Mouse (Mus musculus): ENCODE measurements at regions not wholly inside any gene's neighbourhood (a gene's known extent, or its start where the extent isn't known, plus 50 kb on each side); places are given as distances from the start of the nearest gene placed in this dataset.

GRCm38 (mm10) chr14:24731872-24732525 lies 245.1 kb downstream of the Rps24 start:
- DNase-seq (ENCODE audit: low read depth): no peak

GRCm38 (mm10) chr14:24733326-24733725 lies 246.4 kb downstream of the Rps24 start:
- DNase-seq (ENCODE audit: low read depth): peak; percentile 64

- peak; percentile 80 for DNase-seq (ENCODE audit: low read depth)
These were observed 251.9 kb downstream of the Rps24 start for GRCm38 (mm10) chr14:24738869-24739268.

GRCm38 (mm10) chr14:24744451-24744850 lies 257.5 kb downstream of the Rps24 start:
- DNase-seq (ENCODE audit: low read depth): no peak

- DNase-seq (ENCODE audit: low read depth): peak; percentile 13
These were observed 258.8 kb downstream of the Rps24 start for GRCm38 (mm10) chr14:24745730-24746129.

GRCm38 (mm10) chr14:24747471-24747795 lies 260.5 kb downstream of the Rps24 start:
- DNase-seq (ENCODE audit: low read depth): no peak

GRCm38 (mm10) chr14:24747796-24748496 lies 261.0 kb downstream of the Rps24 start:
- DNase-seq (ENCODE audit: low read depth): no peak

GRCm38 (mm10) chr14:24748497-24748862 lies 261.6 kb downstream of the Rps24 start:
- no peak for DNase-seq (ENCODE audit: low read depth)

- DNase-seq (ENCODE audit: low read depth): no peak
These were observed 262.4 kb downstream of the Rps24 start for GRCm38 (mm10) chr14:24749313-24749712.

- no peak for DNase-seq (ENCODE audit: low read depth)
These were observed 264.3 kb downstream of the Rps24 start for GRCm38 (mm10) chr14:24751227-24751626.

- no peak for DNase-seq (ENCODE audit: low read depth)
These were observed 267.8 kb downstream of the Rps24 start for GRCm38 (mm10) chr14:24754753-24755152.

GRCm38 (mm10) chr14:24755426-24756117 lies 268.6 kb downstream of the Rps24 start:
- DNase-seq (ENCODE audit: low read depth): no peak

- DNase-seq (ENCODE audit: low read depth): no peak
These were observed 270.4 kb downstream of the Rps24 start for GRCm38 (mm10) chr14:24757302-24757701.

GRCm38 (mm10) chr14:24757843-24758242 lies 270.9 kb downstream of the Rps24 start:
- no peak for DNase-seq (ENCODE audit: low read depth)

- no peak for DNase-seq (ENCODE audit: low read depth)
These were observed 274.0 kb downstream of the Rps24 start for GRCm38 (mm10) chr14:24760926-24761325.

- DNase-seq (ENCODE audit: low read depth): peak; percentile 31
These were observed 275.7 kb downstream of the Rps24 start for GRCm38 (mm10) chr14:24762468-24763274.

GRCm38 (mm10) chr14:24763275-24763812 lies 276.4 kb downstream of the Rps24 start:
- no peak for DNase-seq (ENCODE audit: low read depth)

- peak; percentile 31 for DNase-seq (ENCODE audit: low read depth)
These were observed 276.9 kb downstream of the Rps24 start for GRCm38 (mm10) chr14:24763845-24764244.

GRCm38 (mm10) chr14:24766260-24766659 lies 279.3 kb downstream of the Rps24 start:
- no peak for DNase-seq (ENCODE audit: low read depth)

- DNase-seq (ENCODE audit: low read depth): no peak
These were observed 279.8 kb downstream of the Rps24 start for GRCm38 (mm10) chr14:24766690-24767089.

- no peak for DNase-seq (ENCODE audit: low read depth)
These were observed 280.4 kb downstream of the Rps24 start for GRCm38 (mm10) chr14:24767316-24767715.

- no peak for DNase-seq (ENCODE audit: low read depth)
These were observed 281.0 kb downstream of the Rps24 start for GRCm38 (mm10) chr14:24767964-24768363.
